Mouse (Mus musculus): ENCODE data around the gene Zfp454. TPM values are rescaled to one million over a fixed set of nuclear protein-coding genes. Genes with fewer than 3 reads are reported as not detected.

Zfp454 gene
- not detected for total RNA-seq (2023)

GRCm38 (mm10) chr11:50887390-50888128, at the start of gene Zfp454:
TSS of gene Zfp454 (minus strand) at chr11:50887651.

GRCm38 (mm10) chr11:50931451-50931866, 44.0 kb upstream of the Zfp454 start, which contains the start of gene Zfp354b:
TSS of gene Zfp354b (minus strand) at chr11:50931633.

GRCm38 (mm10) chr11:50915671-50916320, 28.3 kb upstream of the Zfp454 start, which contains the start of gene Zfp2:
TSS of gene Zfp2 (minus strand) at chr11:50916165.

GRCm38 (mm10) chr11:50850177-50850735, 37.2 kb downstream of the Zfp454 start, which contains the start of gene Grm6:
TSS of gene Grm6 (plus strand) at chr11:50850685.

GRCm38 (mm10) chr11:50841023-50841735, 46.3 kb downstream of the Zfp454 start, which contains the start of gene Zfp879:
TSS of gene Zfp879 (minus strand) at chr11:50841552.

GRCm38 (mm10) chr11:50827010-50827953, 60.2 kb downstream of the Zfp454 start, which contains the start of gene Zfp354c:
TSS of gene Zfp354c (minus strand) at chr11:50827724.

Other genes with a start within 250 kb of the Zfp454 start
- 7.1 TPM for gene Zfp354c, start 59.9 kb downstream of the Zfp454 start, total RNA-seq (2023)
- 0.32 TPM for gene Zfp879, start 46.1 kb downstream of the Zfp454 start, total RNA-seq (2023)
- 3.1 TPM for gene Grm6, start 37.0 kb downstream of the Zfp454 start, total RNA-seq (2023)
- gene Zfp2, start 28.5 kb upstream of the Zfp454 start, total RNA-seq (2023) = 4.1 TPM
- not detected for gene Zfp354b, start 44.0 kb upstream of the Zfp454 start, total RNA-seq (2023)
- gene 4933414I15Rik, start 56.1 kb upstream of the Zfp454 start, total RNA-seq (2023) = not detected
- not detected for gene Prop1, start 66.1 kb upstream of the Zfp454 start, total RNA-seq (2023)
- gene Olfr1378, start 78.9 kb upstream of the Zfp454 start, total RNA-seq (2023) = not detected
- not detected for gene Olfr1377, start 94.3 kb upstream of the Zfp454 start, total RNA-seq (2023)
- gene Olfr51, start 115.9 kb upstream of the Zfp454 start, total RNA-seq (2023) = not detected
- not detected for gene Olfr54, start 126.6 kb upstream of the Zfp454 start, total RNA-seq (2023)
- not detected for gene Olfr1375, start 160.5 kb upstream of the Zfp454 start, total RNA-seq (2023)
- not detected for gene Zfp354a, start 171.6 kb upstream of the Zfp454 start, total RNA-seq (2023)

All from CD4-positive naive resting alpha-beta T cell, adult 76 days (primary cell).